ENCODE assay signal across 12 mouse cellular contexts in genomic region chr1:40000476-40000875, GRCm38 (mm10).
DNase-seq lines count a peak whose midpoint lies in the region; ATAC-seq lines count a peak whose summit lies in the region.
"Had no signal": no experiment of that assay in that cellular context is flagged by ENCODE, and none has a peak within 500 bp of the region (broad histone marks: within the 10 kb centered on the region; RNA-seq: fewer than 3 reads in every experiment).

No protein-coding gene starts in this region.

- peaks cover 83% of the 10 kb centered on the region for H3K36me3 ChIP-seq in neural tube, embryonic 15.5 days

- H3K27me3 ChIP-seq in neural tube, embryonic 15.5 days (replicated peaks): no peaks in the 10 kb centered on the region
- H3K27me3 ChIP-seq: embryonic facial prominence, embryonic 12.5 days; limb, embryonic 13.5 days; midbrain, embryonic 12.5 days had no signal

- peak overlapping the region; percentile 33 for H3K27ac ChIP-seq in neural tube, embryonic 15.5 days (replicated peaks)
- H3K27ac ChIP-seq: embryonic facial prominence, embryonic 12.5 days; hindbrain, embryonic 10.5 days; limb, embryonic 13.5 days; midbrain, embryonic 12.5 days had no signal

- H3K4me2 ChIP-seq in neural tube, embryonic 15.5 days: no peak overlapping the region
- H3K4me2 ChIP-seq: embryonic facial prominence, embryonic 12.5 days; limb, embryonic 13.5 days; midbrain, embryonic 12.5 days had no signal

- intact Hi-C loops in heart, postnatal 10 days (cut with DNase I): loop anchor here (5.0 to 10.0 kb wide), 2 partner anchors 377 to 544 kb away; no protein-coding TSS in a partner anchor

- H3K9me3 ChIP-seq in neural tube, embryonic 15.5 days (replicated peaks): no peaks in the 10 kb centered on the region
- H3K9me3 ChIP-seq: embryonic facial prominence, embryonic 12.5 days; hindbrain, embryonic 10.5 days; limb, embryonic 13.5 days; midbrain, embryonic 12.5 days had no signal

- no peak overlapping the region for H3K4me3 ChIP-seq in neural tube, embryonic 15.5 days (replicated peaks)
- H3K4me3 ChIP-seq: embryonic facial prominence, embryonic 12.5 days; hindbrain, embryonic 10.5 days; limb, embryonic 13.5 days; midbrain, embryonic 12.5 days had no signal

- no peak overlapping the region for H3K9ac ChIP-seq in neural tube, embryonic 15.5 days (replicated peaks)
- H3K9ac ChIP-seq: embryonic facial prominence, embryonic 12.5 days; limb, embryonic 13.5 days; midbrain, embryonic 12.5 days had no signal

- WGBS in neural tube, embryonic 15.5 days: 84% methylated on average over 16 of the region's 16 CpGs

- peak; percentile 74 for DNase-seq in heart, adult 11 months
- DNase-seq in heart, postnatal 10 days: no peak
- peak; percentile 38 for DNase-seq in kidney, postnatal 10 days
- no peak for DNase-seq in kidney, adult 8-10 months
- DNase-seq in neural tube, embryonic 10.5 days (ENCODE audit: extremely low spot score, low spot score): no peak
- peak; percentile 51 for DNase-seq in brain, adult 2 months (ENCODE audit: low read depth, low spot score)
- DNase-seq: lung, postnatal 36 days had no signal

- ATAC-seq in neural tube, embryonic 15.5 days (ENCODE audit: low FRiP score): no peak

- H3K4me1 ChIP-seq in neural tube, embryonic 15.5 days: no peaks in the 10 kb centered on the region
- H3K4me1 ChIP-seq: embryonic facial prominence, embryonic 12.5 days; hindbrain, embryonic 10.5 days; limb, embryonic 13.5 days; midbrain, embryonic 12.5 days had no signal

Comparison
In these comparisons a context has a peak if more than half of its experiments do, and no peak if none do; other contexts are left out.
1. DNase-seq: peak in heart, adult 11 months (single experiment), kidney, postnatal 10 days (single experiment) and brain, adult 2 months (single experiment); none in heart, postnatal 10 days (0 of 2), kidney, adult 8-10 months (0 of 2) and neural tube, embryonic 10.5 days (single experiment).